Mouse (Mus musculus) liver, postnatal 0 days (tissue): ENCODE results near the gene Sall2.

Experiments
- CTCF ChIP-seq: sonication (generic); IDR thresholded peaks from 2 replicates; pipeline ENCODE4 v1.5.1; 2016; ENCODE audit warnings: antibody characterized with exemption, low read depth
- EP300 ChIP-seq: IDR thresholded peaks from 2 replicates; pipeline ENCODE4 v1.6.1; 2016; ENCODE audit warnings: antibody characterized with exemption, low read depth, mild to moderate bottlenecking

DNA sequence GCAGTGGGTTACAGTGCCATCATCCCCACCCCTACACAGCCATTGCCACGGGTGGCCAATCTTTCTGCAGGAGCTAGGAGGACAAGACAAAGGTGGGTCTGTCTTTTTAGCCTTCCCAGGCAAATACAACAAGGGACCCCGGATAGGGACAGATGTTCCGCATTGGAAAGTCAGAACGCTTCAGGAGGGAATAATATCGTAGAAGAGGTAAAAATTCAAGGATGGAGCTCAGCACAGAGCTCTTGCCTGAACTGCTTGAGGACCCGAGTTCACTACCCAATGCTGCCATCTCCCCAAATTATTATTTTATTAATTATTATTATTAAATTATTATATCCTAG, 10.9 kb upstream of the Sall2 start:
- no peak for TF ChIP-seq CTCF
- TF ChIP-seq EP300 = no peak
